9 mouse cellular contexts compared by ENCODE assay signal in genomic region chr17:45767536-45768146, GRCm38 (mm10). TPM values are rescaled to one million over a fixed set of nuclear protein-coding genes. Genes with fewer than 3 reads are reported as not detected.
DNase-seq lines count a peak whose midpoint lies in the region; ATAC-seq and TF ChIP-seq lines count a peak whose summit lies in the region.
"Had no signal": no experiment of that assay in that cellular context is flagged by ENCODE, and none has a peak within 500 bp of the region (broad histone marks: within the 10 kb centered on the region; RNA-seq: fewer than 3 reads in every experiment).

No protein-coding gene starts in this region.

- H3K4me1 ChIP-seq in forebrain, embryonic 10.5 days: peaks cover 58% of the 10 kb centered on the region
- H3K4me1 ChIP-seq in forebrain, embryonic 14.5 days (ENCODE audit: control insufficient read depth, insufficient read depth, low read length): peaks cover 12% of the 10 kb centered on the region
- H3K4me1 ChIP-seq in testis, adult 2 months (ENCODE audit: control insufficient read depth, insufficient read depth, low read length): no peaks in the 10 kb centered on the region; the same call in 1 of the 2 replicates
- H3K4me1 ChIP-seq in liver, embryonic 14.5 days (replicated peaks; ENCODE audit: control insufficient read depth in 2 of 2, insufficient read depth in 2 of 2, low read length in 1 of 2): peaks cover 0 to 15% of the 10 kb centered on the region in 2 experiments; a peak in 2 of 4 replicates

- 36% methylated on average over 8 of the region's 9 CpGs for WGBS in forebrain, embryonic 10.5 days
- WGBS in forebrain, embryonic 14.5 days: 48% methylated on average over 8 of the region's 9 CpGs
- 39% methylated on average over 8 of the region's 9 CpGs for WGBS in liver, embryonic 14.5 days (ENCODE audit: insufficient replicate concordance)

- no peaks in the 10 kb centered on the region for H3K36me3 ChIP-seq in forebrain, embryonic 10.5 days (replicated peaks)
- no peaks in the 10 kb centered on the region for H3K36me3 ChIP-seq in forebrain, embryonic 14.5 days (ENCODE audit: control insufficient read depth, insufficient read depth, low read length)
- H3K36me3 ChIP-seq in testis, adult 2 months (ENCODE audit: control insufficient read depth, insufficient read depth, low read length): no peaks in the 10 kb centered on the region
- H3K36me3 ChIP-seq in liver, embryonic 14.5 days (replicated peaks; ENCODE audit: control insufficient read depth, insufficient read depth, low read depth): no peaks in the 10 kb centered on the region
- H3K36me3 ChIP-seq: neural tube, embryonic 12.5 days had no signal

- intact Hi-C loops in left cerebral cortex, postnatal 4 days (cut with DNase I): no loop called here

- no peak overlapping the region for H3K9ac ChIP-seq in forebrain, embryonic 14.5 days (ENCODE audit: low read length)
- no peak overlapping the region for H3K9ac ChIP-seq in liver, embryonic 14.5 days (replicated peaks)
- H3K9ac ChIP-seq: neural tube, embryonic 12.5 days had no signal

- H3K4me3 ChIP-seq in forebrain, embryonic 10.5 days: peak overlapping the region; percentile 30
- no peak overlapping the region for H3K4me3 ChIP-seq in forebrain, embryonic 14.5 days (ENCODE audit: low read depth, low read length)
- H3K4me3 ChIP-seq in testis, adult 2 months (ENCODE audit: control insufficient read depth, low read depth, low read length): peak overlapping the region; percentile 23; the same call in 1 of the 2 replicates
- peak overlapping the region; percentile 20 to 37 for H3K4me3 ChIP-seq in liver, embryonic 14.5 days (ENCODE audit: insufficient read depth in 1 of 2, low read depth in 2 of 2, low read length in 2 of 2)
- H3K4me3 ChIP-seq: neural tube, embryonic 12.5 days had no signal

- H3K9me3 ChIP-seq in forebrain, embryonic 10.5 days: no peaks in the 10 kb centered on the region
- no peaks in the 10 kb centered on the region for H3K9me3 ChIP-seq in forebrain, embryonic 14.5 days (replicated peaks; ENCODE audit: control insufficient read depth, low read length)
- no peaks in the 10 kb centered on the region for H3K9me3 ChIP-seq in liver, embryonic 14.5 days (ENCODE audit: control insufficient read depth, low read length)
- H3K9me3 ChIP-seq: neural tube, embryonic 12.5 days had no signal

- H3K4me2 ChIP-seq in forebrain, embryonic 14.5 days (ENCODE audit: low read length): no peak overlapping the region
- peak overlapping the region; percentile 43 for H3K4me2 ChIP-seq in liver, embryonic 14.5 days (ENCODE audit: low read depth)

- no peak for DNase-seq in forebrain, embryonic 10.5 days (ENCODE audit: extremely low spot score, low spot score)
- DNase-seq in forebrain, embryonic 14.5 days (ENCODE audit: low spot score): no peak
- no peak for DNase-seq in testis, postnatal 14 days (ENCODE audit: low spot score)
- no peak for DNase-seq in liver, embryonic 14.5 days (ENCODE audit: low read depth in 3 of 3, low spot score in 3 of 3)
- DNase-seq in cerebellum, postnatal 4 days (ENCODE audit: low spot score in 2 of 2): no peak
- no peak for DNase-seq in left cerebral cortex, postnatal 4 days

- H3K27ac ChIP-seq in forebrain, embryonic 10.5 days: peak overlapping the region; percentile 86
- no peak overlapping the region for H3K27ac ChIP-seq in forebrain, embryonic 14.5 days (ENCODE audit: low read depth, low read length)
- H3K27ac ChIP-seq in testis, adult 2 months (ENCODE audit: control insufficient read depth, insufficient read depth, low read depth, low read length): no peak overlapping the region
- no peak overlapping the region for H3K27ac ChIP-seq in liver, embryonic 14.5 days
- H3K27ac ChIP-seq: neural tube, embryonic 12.5 days had no signal

- TF ChIP-seq CTCF in testis, adult 2 months (IDR thresholded peaks at IDR 0.05; ENCODE audit: control insufficient read depth, insufficient read depth, insufficient replicate concordance, low read depth, low read length): no peak
- TF ChIP-seq CTCF in liver, embryonic 14.5 days (IDR thresholded peaks at IDR 0.05; ENCODE audit: low read depth): no peak

- no peak for TF ChIP-seq POLR2A in testis, adult 2 months (IDR thresholded peaks at IDR 0.05; ENCODE audit: control insufficient read depth, low read depth, low read length)

- ATAC-seq in forebrain, embryonic 14.5 days: no peak
- ATAC-seq in liver, embryonic 14.5 days (ENCODE audit: insufficient read depth): peak; percentile 42; the same call in 1 of the 2 replicates
- ATAC-seq in erythroid progenitor cell, adult 5-6 weeks (replicated peaks; ENCODE audit: low FRiP score, poor library complexity, severe bottlenecking): no peak

- TF ChIP-seq EP300 in liver, embryonic 14.5 days (IDR thresholded peaks at IDR 0.05; ENCODE audit: low read depth): no peak

- peaks cover 35% of the 10 kb centered on the region for H3K27me3 ChIP-seq in forebrain, embryonic 10.5 days (ENCODE audit: poor library complexity, severe bottlenecking)
- no peaks in the 10 kb centered on the region for H3K27me3 ChIP-seq in forebrain, embryonic 14.5 days (replicated peaks; ENCODE audit: control insufficient read depth, insufficient read depth, low read length)
- H3K27me3 ChIP-seq in testis, adult 2 months (ENCODE audit: control insufficient read depth, insufficient read depth, low read length): no peaks in the 10 kb centered on the region
- H3K27me3 ChIP-seq in liver, embryonic 14.5 days (ENCODE audit: control insufficient read depth, insufficient read depth, low read length): no peaks in the 10 kb centered on the region
- H3K27me3 ChIP-seq: neural tube, embryonic 12.5 days had no signal

RNA-seq across cellular contexts. Expression of gene 1600014C23Rik, which starts 34.0 kb away (rescaled TPM):
- 0.79 TPM in 1 of 2 replicates, not detected in the other for polyA plus RNA-seq in forebrain, embryonic 10.5 days (2016; fragmentation: Nextera tagmentation; extraction: Ambion mirVana)
- 0.38 TPM in 1 of 2 replicates, not detected in the other for polyA plus RNA-seq in forebrain, embryonic 14.5 days (2014; fragmentation: Nextera tagmentation; extraction: Ambion mirVana)
- 0.36 and 0.79 TPM in 2 replicates for polyA plus RNA-seq in testis, adult 2 months (2012; rRNA removed)
- polyA plus RNA-seq in liver, embryonic 14.5 days (2012; rRNA removed): not detected in 2 replicates
- not detected in 2 replicates for polyA plus RNA-seq in liver, embryonic 14.5 days (2014; fragmentation: Nextera tagmentation; extraction: Ambion mirVana)
- not detected in 2 replicates for total RNA-seq in erythroid progenitor cell, adult 5-6 weeks (2015; ENCODE audit: low replicate concordance)
- not detected in 2 replicates for total RNA-seq in erythroid progenitor cell, adult 5-6 weeks (2017; ENCODE audit: low replicate concordance)
- total RNA-seq in left cerebral cortex, postnatal 4 days (2021): not detected
- polyA plus RNA-seq: neural tube, embryonic 12.5 days had no signal
